Mouse (Mus musculus) limb, embryonic 11.5 days (tissue): ENCODE data around the gene Tbc1d2. TPM values are rescaled to one million over a fixed set of nuclear protein-coding genes. Genes with fewer than 3 reads are reported as not detected.

ENCODE experiments used
- ATAC-seq: fragments of 200-750 bp; cut with Nextera tagmentation; 2 replicates; pipeline ENCODE4 v1.8.0; 2017; ENCODE audit warnings: low read depth; ENCODE audit not compliant: insufficient number of reproducible peaks, low FRiP score, low TSS enrichment
- DNase-seq: peaks from one replicate; pipeline ENCODE4 v3.0.0-alpha.2; 2015; ENCODE audit warnings: low spot score
- H3K27ac ChIP-seq: fragments of 300-500 bp; sonication (generic); replicated peaks from 2 replicates; pipeline ENCODE4 v1.5.1; 2014; ENCODE audit warnings: low read depth, mild to moderate bottlenecking, low read length
- H3K27me3 ChIP-seq: fragments of 300-500 bp; sonication (generic); 2 replicates; pipeline ENCODE4 v1.6.1; 2014; ENCODE audit warnings: mild to moderate bottlenecking, low read length, mixed read lengths; ENCODE audit not compliant: control insufficient read depth, insufficient read depth
- H3K36me3 ChIP-seq: fragments of 300-500 bp; sonication (generic); 2 replicates; pipeline ENCODE4 v1.6.1; 2014; ENCODE audit warnings: mild to moderate bottlenecking, low read length, moderate library complexity, mixed read lengths; ENCODE audit not compliant: control insufficient read depth, insufficient read depth
- H3K4me1 ChIP-seq: fragments of 300-500 bp; sonication (generic); 2 replicates; pipeline ENCODE4 v1.6.1; 2014; ENCODE audit warnings: low read length, mixed read lengths; ENCODE audit not compliant: control insufficient read depth, insufficient read depth
- H3K4me2 ChIP-seq: fragments of 300-500 bp; sonication (generic); 2 replicates; pipeline ENCODE4 v1.6.1; 2014; ENCODE audit warnings: low read depth, mild to moderate bottlenecking, moderate library complexity; ENCODE audit not compliant: severe bottlenecking
- H3K4me3 ChIP-seq: fragments of 300-500 bp; sonication (generic); 2 replicates; pipeline ENCODE4 v1.5.1; 2014; ENCODE audit warnings: low read depth, low read length
- H3K9ac ChIP-seq: fragments of 300-500 bp; sonication (generic); 2 replicates; pipeline ENCODE4 v1.6.1; 2014; ENCODE audit warnings: mild to moderate bottlenecking, low read length
- H3K9me3 ChIP-seq: fragments of 300-500 bp; sonication (generic); 2 replicates; pipeline ENCODE4 v1.6.1; 2016; ENCODE audit warnings: low read length; ENCODE audit not compliant: control insufficient read depth
- WGBS: fragments of 180-500 bp; shearing (Covaris S2); extraction: QIAGEN DNeasy Blood & Tissue Kit; methylation state at CpG from one replicate; pipeline ENCODE4 v1.1.7; 2014; 5-methylcytosine and 5-hydroxymethylcytosine counted together
- polyA plus RNA-seq: library from polyadenylated mRNA; unstranded; fragments of >200 nt; fragmentation: Nextera tagmentation; extraction: Ambion mirVana; gene quantifications from 2 replicates; pipeline ENCODE4 v1.2.1, GENCODE M21; 2014

Gene Tbc1d2
- polyA plus RNA-seq, 1 experiment from 2014 or later = 0.96 TPM

GRCm38 (mm10) chr4:46657116-46657515 lies 7.1 kb upstream of the Tbc1d2 start:
- Histone ChIP-seq H3K4me2 (no peak overlapping the region), H3K9ac (no peak overlapping the region), H3K9me3 (no peaks in the 10 kb centered on the region), H3K27me3 (no peaks in the 10 kb centered on the region), H3K27ac (no peak overlapping the region), H3K4me3 (no peak overlapping the region), H3K36me3 (no peaks in the 10 kb centered on the region), H3K4me1 (no peaks in the 10 kb centered on the region)
- ATAC-seq (no peak), DNase-seq (peak; percentile 87)
- 10% methylated on average over 5 of the region's 5 CpGs for WGBS

- DNase-seq = no peak
- H3K4me3 ChIP-seq = no peak overlapping the region
- H3K27ac ChIP-seq = no peak overlapping the region
- H3K4me1 ChIP-seq = no peaks in the 10 kb centered on the region
- peaks cover 2% of the 10 kb centered on the region; the same call in 1 of the 2 replicates for H3K27me3 ChIP-seq
- no peak overlapping the region for H3K4me2 ChIP-seq
- no peak overlapping the region for H3K9ac ChIP-seq
- WGBS = 71% methylated on average over 2 of the region's 2 CpGs
- ATAC-seq = no peak
- no peaks in the 10 kb centered on the region for H3K9me3 ChIP-seq
- H3K36me3 ChIP-seq = no peaks in the 10 kb centered on the region
Observed at GRCm38 (mm10) chr4:46655956-46656355, 5.9 kb upstream of the Tbc1d2 start.

- ATAC-seq (no peak), DNase-seq (no peak)
- Histone ChIP-seq H3K27ac (no peak overlapping the region), H3K27me3 (peaks cover 2% of the 10 kb centered on the region; the same call in 1 of the 2 replicates), H3K9me3 (no peaks in the 10 kb centered on the region), H3K9ac (no peak overlapping the region), H3K36me3 (no peaks in the 10 kb centered on the region), H3K4me1 (0 out of 2 replicates have a peak, but pooled peaks cover 2% of the 10 kb centered on the region), H3K4me2 (no peak overlapping the region), H3K4me3 (no peak overlapping the region)
- WGBS = 64% methylated on average over 1 of the region's 1 CpGs
Observed at GRCm38 (mm10) chr4:46655298-46655697, 5.3 kb upstream of the Tbc1d2 start.

- ATAC-seq (no peak), DNase-seq (no peak)
- Histone ChIP-seq H3K27ac (no peak overlapping the region), H3K9me3 (no peaks in the 10 kb centered on the region), H3K4me2 (peak overlapping the region; percentile 94), H3K4me3 (peak overlapping the region; percentile 65; the same call in 1 of the 2 replicates), H3K9ac (no peak overlapping the region), H3K36me3 (no peaks in the 10 kb centered on the region), H3K27me3 (peaks cover 17% of the 10 kb centered on the region), H3K4me1 (0 out of 2 replicates have a peak, but pooled peaks cover 2% of the 10 kb centered on the region)
- 47% methylated on average over 4 of the region's 4 CpGs for WGBS
Observed at GRCm38 (mm10) chr4:46649161-46649560, 848 bp downstream of the Tbc1d2 start.

GRCm38 (mm10) chr4:46643676-46644112 lies 6.3 kb downstream of the Tbc1d2 start:
- no peak overlapping the region for H3K4me2 ChIP-seq
- no peaks in the 10 kb centered on the region for H3K9me3 ChIP-seq
- H3K27me3 ChIP-seq = peaks cover 3% of the 10 kb centered on the region
- H3K27ac ChIP-seq = no peak overlapping the region
- 89% methylated on average over 8 of the region's 8 CpGs for WGBS
- no peaks in the 10 kb centered on the region for H3K36me3 ChIP-seq
- no peak for ATAC-seq
- H3K4me1 ChIP-seq = no peaks in the 10 kb centered on the region
- no peak for DNase-seq
- no peak overlapping the region for H3K4me3 ChIP-seq
- no peak overlapping the region for H3K9ac ChIP-seq

GRCm38 (mm10) chr4:46642924-46643675 lies 6.9 kb downstream of the Tbc1d2 start:
- Histone ChIP-seq H3K36me3 (no peaks in the 10 kb centered on the region), H3K4me2 (no peak overlapping the region), H3K4me3 (no peak overlapping the region), H3K27me3 (no peaks in the 10 kb centered on the region), H3K4me1 (no peaks in the 10 kb centered on the region), H3K9me3 (no peaks in the 10 kb centered on the region), H3K27ac (0 out of 2 replicates have a peak overlapping the region, but pooled peaks have one; percentile 38), H3K9ac (no peak overlapping the region)
- ATAC-seq (no peak), DNase-seq (no peak)
- WGBS = 70% methylated on average over 8 of the region's 8 CpGs

GRCm38 (mm10) chr4:46641283-46641682 lies 8.7 kb downstream of the Tbc1d2 start:
- Histone ChIP-seq H3K36me3 (no peaks in the 10 kb centered on the region), H3K4me3 (no peak overlapping the region), H3K4me1 (no peaks in the 10 kb centered on the region), H3K27me3 (no peaks in the 10 kb centered on the region), H3K9ac (no peak overlapping the region), H3K9me3 (no peaks in the 10 kb centered on the region), H3K4me2 (no peak overlapping the region), H3K27ac (no peak overlapping the region)
- no peak for DNase-seq
- WGBS = 76% methylated on average over 4 of the region's 4 CpGs
- no peak for ATAC-seq

GRCm38 (mm10) chr4:46639866-46640265 lies 10.1 kb downstream of the Tbc1d2 start:
- DNase-seq (no peak), ATAC-seq (no peak)
- no peak overlapping the region for H3K9ac ChIP-seq
- no peak overlapping the region for H3K27ac ChIP-seq
- H3K4me3 ChIP-seq = no peak overlapping the region
- no peaks in the 10 kb centered on the region for H3K9me3 ChIP-seq
- 84% methylated on average over 8 of the region's 8 CpGs for WGBS
- no peaks in the 10 kb centered on the region for H3K36me3 ChIP-seq
- no peaks in the 10 kb centered on the region for H3K4me1 ChIP-seq
- H3K27me3 ChIP-seq = no peaks in the 10 kb centered on the region
- no peak overlapping the region for H3K4me2 ChIP-seq
